Mouse (Mus musculus): ENCODE data around the gene Gm14692.
"Not testable (repeated sequence)": the region's sequence is repeated elsewhere in the genome, so short reads cannot be mapped to it uniquely, and the experiment has no call there.

Gm14692 gene

GRCm38 (mm10) chrX:67695398-67695797 lies at the start of gene Gm14692:
TSS of gene Gm14692 (plus strand) at chrX:67695698.
- not testable (repeated sequence) for DNase-seq (ENCODE audit: low spot score)

GRCm38 (mm10) chrX:67693462-67693861 lies 2.0 kb upstream of the Gm14692 start, which contains the start of gene Gm1140:
TSS of gene Gm1140 (minus strand) at chrX:67693562.
- DNase-seq (ENCODE audit: low spot score): not testable (repeated sequence)
